Mouse (Mus musculus) urinary bladder, postnatal 10 days (tissue): ENCODE measurements at regions not wholly inside any gene's neighbourhood (a gene's known extent, or its start where the extent isn't known, plus 50 kb on each side); places are given as distances from the start of the nearest gene placed in this dataset.

Experiments
- DNase-seq: peaks from one replicate; pipeline ENCODE4 v3.0.0; 2022; ENCODE audit warnings: low spot score

GRCm38 (mm10) chr16:27507212-27507611 lies 118.5 kb downstream of the Ccdc50 start:
- no peak for DNase-seq

GRCm38 (mm10) chr16:27523527-27524121 lies 135.0 kb downstream of the Ccdc50 start:
- peak; percentile 11 for DNase-seq

GRCm38 (mm10) chr16:27526669-27527068 lies 138.0 kb downstream of the Ccdc50 start:
- no peak for DNase-seq

GRCm38 (mm10) chr16:27530634-27531033 lies 142.0 kb downstream of the Ccdc50 start:
- no peak for DNase-seq
